Mouse (Mus musculus) cortical plate, adult 2 months (tissue): ENCODE measurements around the gene Hoxd13. TPM values are rescaled to one million over a fixed set of nuclear protein-coding genes. Genes with fewer than 3 reads are reported as not detected.

Source experiments
- H3K27ac ChIP-seq: fragments of 200-500 bp; 2 replicates; pipeline ENCODE4 v1.5.1; 2012; ENCODE audit warnings: low read length, control low read depth, inconsistent platforms; ENCODE audit not compliant: insufficient read depth
- H3K4me1 ChIP-seq: fragments of 200-500 bp; 2 replicates; pipeline ENCODE4 v1.6.1; 2011; ENCODE audit warnings: low read length; ENCODE audit not compliant: control insufficient read depth, insufficient read depth
- H3K4me3 ChIP-seq: fragments of 200-500 bp; 2 replicates; pipeline ENCODE4 v1.5.1; 2011; ENCODE audit warnings: mild to moderate bottlenecking, low read length, control low read depth; ENCODE audit not compliant: insufficient read depth
- CTCF ChIP-seq: fragments of 200-500 bp; IDR thresholded peaks from 2 replicates; pipeline ENCODE4 v1.5.1; 2011; ENCODE audit warnings: mild to moderate bottlenecking, control low read depth, low read length; ENCODE audit not compliant: insufficient read depth; ENCODE audit errors: extremely low read depth
- POLR2A ChIP-seq: fragments of 200-500 bp; IDR thresholded peaks from 2 replicates; pipeline ENCODE4 v1.6.1; 2011; ENCODE audit warnings: mild to moderate bottlenecking, low read length, control low read depth; ENCODE audit not compliant: insufficient read depth; ENCODE audit errors: extremely low read depth
- polyA plus RNA-seq: library from polyadenylated mRNA; depleted of rRNA; stranded (reverse); fragments of >200 nt; gene quantifications from 2 replicates; pipeline ENCODE4 v1.2.3, GENCODE M21; 2012

Hoxd13 gene
- polyA plus RNA-seq, 1 experiment, result not detected

DNA sequence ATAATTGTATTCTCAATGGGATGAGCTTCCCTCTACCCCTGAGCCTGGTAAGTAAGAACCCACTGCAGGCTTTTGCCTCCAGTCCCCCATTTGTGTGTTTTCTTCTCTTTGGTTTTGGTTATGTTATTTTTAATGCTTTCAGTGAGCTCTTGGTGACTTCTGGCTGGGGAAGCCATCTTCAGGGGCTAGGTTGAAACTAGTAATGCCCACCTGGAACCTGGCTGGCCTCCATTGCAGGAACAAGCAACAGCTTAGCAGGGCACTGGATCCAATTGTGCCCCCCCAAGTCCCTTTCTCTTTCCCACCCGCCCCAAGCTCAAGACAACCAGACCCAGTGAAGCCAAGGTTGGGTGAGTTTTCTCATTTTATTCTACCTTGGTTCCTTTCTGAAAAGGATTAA is 27.3 kb downstream of the Hoxd13 start:
- TF ChIP-seq CTCF, result no peak
- no peak for TF ChIP-seq POLR2A
- H3K4me3 ChIP-seq, result no peak overlapping the region
- no peaks in the 10 kb centered on the region for H3K4me1 ChIP-seq
- H3K27ac ChIP-seq, result no peak overlapping the region

GRCm38 (mm10) chr2:74695813-74696430 is 27.8 kb downstream of the Hoxd13 start:
- no peaks in the 10 kb centered on the region for H3K4me1 ChIP-seq
- H3K27ac ChIP-seq, result no peak overlapping the region
- no peak overlapping the region for H3K4me3 ChIP-seq
- TF ChIP-seq POLR2A (no peak), CTCF (no peak)

DNA sequence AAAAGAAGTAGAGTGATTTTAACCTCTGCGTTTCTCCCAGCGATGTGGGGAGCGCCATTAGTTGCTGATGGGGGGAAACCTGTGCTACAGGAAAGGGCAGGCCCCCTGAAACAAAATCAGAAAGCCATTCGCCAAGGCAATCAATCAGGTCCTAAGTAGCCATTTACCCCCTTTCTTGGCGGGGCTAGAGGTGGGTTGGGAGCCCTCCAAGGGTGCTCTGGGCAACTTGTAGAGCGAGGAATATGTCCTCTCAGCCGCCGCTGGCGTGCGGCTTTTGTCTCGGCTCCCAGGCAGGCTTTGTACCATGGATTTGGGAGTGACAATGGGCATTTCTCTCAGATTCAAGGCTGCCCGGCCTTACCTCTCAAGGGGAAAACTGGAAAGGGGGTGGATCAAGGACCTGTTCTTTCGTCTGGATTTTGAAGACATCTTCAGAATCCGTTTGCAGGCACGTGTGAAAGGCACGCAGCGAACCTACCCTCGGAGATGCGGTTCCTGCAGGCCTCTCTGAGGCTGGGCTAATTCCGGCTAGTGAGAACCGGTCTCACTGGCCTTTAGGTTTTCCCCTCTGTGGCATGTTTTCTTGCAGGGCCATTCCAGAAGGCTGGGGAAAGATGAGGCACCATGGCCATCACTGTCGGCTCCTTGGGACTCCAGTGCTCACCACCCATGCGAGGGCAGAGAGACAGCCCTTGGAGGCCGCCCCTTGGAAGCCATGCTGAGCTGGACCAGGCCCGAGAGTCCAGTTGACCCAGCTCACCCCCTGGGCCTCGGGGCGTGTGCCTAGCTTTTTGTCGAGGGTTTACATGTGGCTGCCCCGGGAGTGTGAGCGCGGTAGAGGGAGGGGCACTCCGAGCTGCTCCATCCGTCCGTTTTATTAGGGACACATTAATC is 28.6 kb downstream of the Hoxd13 start:
- Histone ChIP-seq H3K4me1 (no peaks in the 10 kb centered on the region), H3K27ac (no peak overlapping the region), H3K4me3 (no peak overlapping the region)
- TF ChIP-seq POLR2A, result no peak
- no peak for TF ChIP-seq CTCF

DNA sequence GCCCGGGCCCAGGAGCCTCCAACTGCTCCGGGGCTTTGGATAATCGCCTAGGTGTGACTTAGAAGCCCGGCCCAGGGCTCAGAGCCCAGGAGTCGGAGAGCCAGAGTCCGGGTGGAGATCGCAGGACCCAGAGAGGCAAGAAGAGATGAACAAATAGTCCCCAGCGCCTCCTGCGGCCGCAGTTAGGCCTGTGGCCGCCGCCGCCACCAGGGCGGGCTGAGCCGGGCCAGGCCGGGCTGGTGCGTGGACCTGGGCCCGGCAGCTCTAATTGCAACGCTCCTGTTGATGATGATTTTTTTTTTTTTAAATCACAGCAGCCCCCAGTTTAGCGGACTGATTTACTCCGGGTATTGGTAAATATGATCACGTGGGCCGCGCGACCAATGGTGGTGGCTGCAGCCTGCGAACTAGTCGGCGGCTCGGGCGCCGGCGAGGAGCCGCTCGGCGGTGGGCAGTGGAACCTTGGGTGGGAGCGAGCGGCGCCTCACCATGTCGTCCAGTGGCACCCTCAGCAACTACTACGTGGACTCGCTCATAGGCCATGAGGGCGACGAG is 29.5 kb downstream of the Hoxd13 start, which contains the start of gene Hoxd9:
Gene Hoxd9 (plus strand): TSS at position 161 of the 555 bp plus-strand sequence.
- Histone ChIP-seq H3K4me3 (no peak within 1 kb of the TSS), H3K4me1 (no peaks in the 10 kb centered on the region), H3K27ac (no peak within 1 kb of the TSS)
- no peak for TF ChIP-seq CTCF
- no peak for TF ChIP-seq POLR2A

GRCm38 (mm10) chr2:74698201-74699052 is 30.3 kb downstream of the Hoxd13 start:
- TF ChIP-seq POLR2A (no peak), CTCF (no peak)
- H3K4me3 ChIP-seq, result no peak overlapping the region
- H3K27ac ChIP-seq, result no peak overlapping the region
- no peaks in the 10 kb centered on the region for H3K4me1 ChIP-seq

DNA sequence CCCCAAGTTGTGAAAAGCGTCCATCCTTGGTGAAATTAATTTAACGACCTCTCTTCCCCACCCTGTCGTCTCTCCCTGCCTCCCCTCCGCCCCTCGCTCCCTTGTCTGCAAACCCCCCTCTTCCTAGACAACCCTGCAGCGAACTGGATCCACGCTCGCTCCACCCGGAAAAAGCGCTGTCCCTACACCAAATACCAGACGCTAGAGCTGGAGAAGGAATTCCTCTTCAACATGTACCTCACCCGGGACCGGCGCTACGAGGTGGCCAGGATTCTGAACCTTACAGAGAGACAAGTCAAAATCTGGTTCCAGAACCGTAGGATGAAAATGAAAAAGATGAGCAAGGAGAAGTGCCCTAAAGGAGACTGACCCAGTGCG is 30.9 kb downstream of the Hoxd13 start:
- H3K4me1 ChIP-seq, result no peaks in the 10 kb centered on the region
- TF ChIP-seq CTCF, result no peak
- H3K27ac ChIP-seq, result no peak overlapping the region
- H3K4me3 ChIP-seq, result no peak overlapping the region

DNA sequence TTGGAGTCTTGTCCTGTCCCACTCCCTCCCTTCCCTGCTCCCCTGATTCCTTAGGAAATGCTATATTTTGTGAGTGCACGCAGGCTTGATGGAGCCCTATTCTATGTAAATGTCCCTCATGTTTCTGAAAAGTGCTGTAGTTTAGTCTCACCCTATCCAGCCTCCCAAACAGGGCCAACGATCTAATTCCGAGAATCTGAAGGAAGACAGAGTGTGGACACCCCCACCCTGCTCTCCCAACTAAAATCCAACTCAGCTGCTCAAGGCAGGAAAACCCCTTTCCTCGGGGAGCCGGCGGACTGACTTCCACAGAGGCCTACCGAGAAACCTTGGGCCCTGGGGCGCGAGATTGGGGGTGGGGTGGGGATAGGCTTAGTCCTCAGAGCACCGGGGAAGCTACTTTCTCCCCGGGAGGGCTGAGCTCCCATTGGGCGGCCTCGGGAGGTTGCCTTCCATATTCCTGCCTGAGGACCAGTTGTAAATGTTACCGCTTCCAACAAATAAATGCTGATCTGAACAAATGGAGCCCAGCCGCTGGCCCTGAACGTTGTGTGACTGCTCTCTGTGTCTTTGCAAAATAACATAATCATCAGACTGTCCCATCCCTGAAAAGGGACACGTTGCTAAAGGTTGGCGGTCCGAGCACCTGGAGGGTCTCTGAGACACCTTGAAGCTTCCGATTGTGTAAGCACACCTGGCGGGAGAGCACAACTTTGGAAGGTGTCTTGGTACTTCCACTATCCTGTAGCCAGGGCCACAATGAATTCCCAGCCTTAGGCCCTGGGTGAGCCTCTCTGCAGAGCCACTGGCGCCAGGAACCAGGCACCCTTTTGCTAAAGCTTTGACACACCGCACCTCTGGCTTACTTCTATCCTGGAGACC is 31.8 kb downstream of the Hoxd13 start:
- H3K27ac ChIP-seq, result no peak overlapping the region
- no peak overlapping the region for H3K4me3 ChIP-seq
- no peak for TF ChIP-seq POLR2A
- no peak for TF ChIP-seq CTCF
- no peaks in the 10 kb centered on the region for H3K4me1 ChIP-seq

- no peak for TF ChIP-seq POLR2A
- TF ChIP-seq CTCF, result no peak
- Histone ChIP-seq H3K4me1 (no peaks in the 10 kb centered on the region), H3K27ac (no peak overlapping the region), H3K4me3 (no peak overlapping the region)
These were observed 32.5 kb downstream of the Hoxd13 start for GRCm38 (mm10) chr2:74700546-74701112.
